Mouse (Mus musculus) kidney, adult 2 months (tissue): ENCODE measurements around the gene Foxp3. TPM values are rescaled to one million over a fixed set of nuclear protein-coding genes. Genes with fewer than 3 reads are reported as not detected.
A peak's percentile ranks its signal among the peaks of the same experiment; 100 is the strongest.

Experiments used
- DNase-seq: peaks from one replicate; pipeline ENCODE4 v3.0.0; 2021
- H3K27ac ChIP-seq: fragments of 200-500 bp; 2 replicates; pipeline ENCODE4 v1.5.1; 2012; ENCODE audit warnings: low read depth, low read length, control low read depth, inconsistent platforms; ENCODE audit not compliant: insufficient read depth
- H3K27me3 ChIP-seq: fragments of 200-500 bp; replicated peaks from 2 replicates; pipeline ENCODE4 v1.6.1; 2012; ENCODE audit warnings: mild to moderate bottlenecking, moderate library complexity, low read length, inconsistent platforms; ENCODE audit not compliant: control insufficient read depth, insufficient read depth
- H3K36me3 ChIP-seq: fragments of 200-500 bp; 2 replicates; pipeline ENCODE4 v1.6.1; 2012; ENCODE audit warnings: mild to moderate bottlenecking, moderate library complexity, low read length, inconsistent platforms; ENCODE audit not compliant: control insufficient read depth, insufficient read depth
- H3K4me1 ChIP-seq: fragments of 200-500 bp; 2 replicates; pipeline ENCODE4 v1.6.1; 2011; ENCODE audit warnings: low read length; ENCODE audit not compliant: control insufficient read depth, insufficient read depth
- H3K4me3 ChIP-seq: fragments of 200-500 bp; 2 replicates; pipeline ENCODE4 v1.5.1; 2011; ENCODE audit warnings: mild to moderate bottlenecking, low read depth, low read length, control low read depth; ENCODE audit not compliant: insufficient read depth
- CTCF ChIP-seq: fragments of 200-500 bp; conservative IDR thresholded peaks from 2 replicates; pipeline ENCODE4 v1.5.1; 2011; ENCODE audit warnings: low read depth, mild to moderate bottlenecking, control low read depth, low read length, moderate library complexity, mixed read lengths; ENCODE audit not compliant: insufficient read depth, insufficient read length
- POLR2A ChIP-seq: fragments of 200-500 bp; IDR thresholded peaks from one replicate; pipeline ENCODE4 v1.6.1; 2011; ENCODE audit warnings: low read depth, low read length, control low read depth
- WGBS: fragments of 180-500 bp; shearing (Covaris S2); methylation state at CpG from one replicate; pipeline ENCODE4 v1.1.7; 2018; 5-methylcytosine and 5-hydroxymethylcytosine counted together
- polyA plus RNA-seq: library from polyadenylated mRNA; depleted of rRNA; stranded (reverse); fragments of >200 nt; gene quantifications from 2 replicates; pipeline ENCODE4 v1.2.3, GENCODE M21; 2012

The Foxp3 gene
- polyA plus RNA-seq, 1 experiment = 0.92 TPM

- no peak overlapping the region for H3K4me3 ChIP-seq
- H3K27ac ChIP-seq = no peak overlapping the region
- H3K27me3 ChIP-seq = no peaks in the 10 kb centered on the region
- no peaks in the 10 kb centered on the region for H3K4me1 ChIP-seq
- TF ChIP-seq CTCF = no peak
- TF ChIP-seq POLR2A = no peak
- 91% methylated on average over 9 of the region's 9 CpGs for WGBS
- no peak for DNase-seq
- no peaks in the 10 kb centered on the region for H3K36me3 ChIP-seq
Observed at GRCm38 (mm10) chrX:7571565-7572136, 1.8 kb upstream of the Foxp3 start.

DNA sequence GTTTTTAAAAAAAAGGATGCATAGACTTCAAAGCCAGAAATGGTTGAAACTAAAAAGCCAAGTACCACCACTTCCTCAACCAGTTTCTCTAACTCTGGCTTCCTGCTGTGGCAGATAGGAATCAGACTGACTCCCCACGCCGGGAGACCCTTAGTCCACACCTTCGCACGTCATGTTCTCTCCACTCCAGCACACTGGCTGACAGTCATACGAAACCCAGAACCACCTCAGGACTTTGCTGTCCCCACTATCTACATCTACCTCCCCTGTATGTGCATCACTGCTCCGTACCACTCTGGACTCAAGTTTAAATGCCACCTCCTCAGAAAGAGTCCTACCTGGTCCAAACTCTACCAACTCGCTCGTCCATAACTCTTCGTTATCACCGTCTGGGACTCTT is 978 bp upstream of the Foxp3 start:
- no peaks in the 10 kb centered on the region for H3K27me3 ChIP-seq
- H3K36me3 ChIP-seq = no peaks in the 10 kb centered on the region
- H3K4me1 ChIP-seq = no peaks in the 10 kb centered on the region
- WGBS = 90% methylated on average over 10 of the region's 10 CpGs
- no peak for TF ChIP-seq POLR2A
- no peak overlapping the region for H3K27ac ChIP-seq
- no peak overlapping the region for H3K4me3 ChIP-seq
- DNase-seq = no peak

DNA sequence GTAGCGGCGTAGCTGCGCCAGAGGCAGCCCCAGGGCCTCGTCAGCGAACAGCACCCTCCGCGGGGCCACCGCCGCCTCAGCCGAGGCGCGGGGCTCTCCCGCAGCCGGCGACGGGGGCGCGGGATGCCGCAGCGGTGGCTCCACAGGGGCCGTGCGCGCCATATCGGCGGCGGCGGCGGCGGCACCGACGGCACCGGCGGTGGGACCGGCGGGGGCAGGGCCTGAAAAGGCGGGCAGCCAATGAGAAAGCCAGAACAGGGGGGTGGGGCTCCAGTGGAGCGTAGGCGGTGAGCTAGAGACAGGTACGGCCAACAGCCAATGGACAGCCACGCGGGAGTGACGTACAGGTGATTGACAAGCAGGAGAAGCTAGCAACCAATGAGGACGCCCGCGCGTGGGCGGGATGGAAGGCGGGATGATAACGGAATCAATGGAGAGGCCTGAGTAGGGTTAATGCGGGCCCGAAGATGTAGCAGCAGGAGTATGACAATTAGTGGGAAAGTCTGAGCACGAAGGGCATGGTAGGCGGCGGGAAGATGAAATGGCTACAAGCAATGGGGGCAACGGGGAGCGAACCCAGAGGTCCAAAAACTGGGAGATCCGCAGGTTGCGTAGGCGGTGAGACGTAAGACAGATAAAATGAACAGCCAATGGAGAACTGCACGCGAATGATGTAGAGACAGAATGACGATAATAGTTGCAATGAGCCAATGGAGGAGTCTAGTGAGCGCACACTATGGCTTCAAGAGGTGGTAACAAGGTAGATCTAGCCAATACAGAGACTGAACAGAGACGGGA is 842 bp downstream of the Foxp3 start, which contains the start of gene Ppp1r3f:
Gene Ppp1r3f, minus strand, starts transcription at position 197 of the 798 bp plus-strand sequence.
- Histone ChIP-seq H3K27ac (peak within 1 kb of the TSS; percentile 53), H3K4me3 (peak within 1 kb of the TSS; percentile 70), H3K36me3 (no peaks in the 10 kb centered on the region), H3K27me3 (no peaks in the 10 kb centered on the region), H3K4me1 (no peaks in the 10 kb centered on the region)
- under 1% methylated on average over 64 of the region's 65 CpGs for WGBS
- peak; percentile 98 for DNase-seq
- TF ChIP-seq CTCF (no peak), POLR2A (no peak)

GRCm38 (mm10) chrX:7574885-7575231 is 1.4 kb downstream of the Foxp3 start:
- WGBS = 11% methylated on average over 6 of the region's 6 CpGs
- no peak overlapping the region for H3K27ac ChIP-seq
- no peaks in the 10 kb centered on the region for H3K27me3 ChIP-seq
- no peaks in the 10 kb centered on the region for H3K4me1 ChIP-seq
- H3K36me3 ChIP-seq = no peaks in the 10 kb centered on the region
- DNase-seq = no peak
- TF ChIP-seq POLR2A (no peak), CTCF (no peak)
- peak overlapping the region; percentile 39 for H3K4me3 ChIP-seq

DNA sequence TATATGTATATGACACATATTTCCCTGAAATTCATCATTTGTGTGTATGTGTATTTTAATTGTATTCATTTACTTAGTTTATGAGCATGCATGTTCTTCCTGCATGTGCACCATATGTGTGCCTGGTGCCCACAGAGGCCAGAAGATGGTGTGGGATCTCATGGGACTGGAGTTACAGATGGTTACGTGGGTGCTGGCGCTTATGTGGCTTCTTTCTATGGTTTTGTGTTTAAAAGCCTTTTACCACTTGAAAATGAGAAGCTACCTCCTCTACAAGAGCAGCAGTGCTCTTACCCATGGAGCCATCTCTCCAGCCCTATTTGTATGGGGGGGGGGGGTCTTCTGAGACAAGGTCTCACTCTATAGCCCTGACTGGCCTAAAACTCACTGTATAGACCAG is 7.7 kb downstream of the Foxp3 start:
- Histone ChIP-seq H3K36me3 (no peaks in the 10 kb centered on the region), H3K27me3 (no peaks in the 10 kb centered on the region), H3K27ac (no peak overlapping the region), H3K4me1 (no peaks in the 10 kb centered on the region), H3K4me3 (no peak overlapping the region)
- WGBS = 95% methylated on average over 2 of the region's 2 CpGs
- no peak for DNase-seq
- TF ChIP-seq POLR2A (no peak), CTCF (no peak)

DNA sequence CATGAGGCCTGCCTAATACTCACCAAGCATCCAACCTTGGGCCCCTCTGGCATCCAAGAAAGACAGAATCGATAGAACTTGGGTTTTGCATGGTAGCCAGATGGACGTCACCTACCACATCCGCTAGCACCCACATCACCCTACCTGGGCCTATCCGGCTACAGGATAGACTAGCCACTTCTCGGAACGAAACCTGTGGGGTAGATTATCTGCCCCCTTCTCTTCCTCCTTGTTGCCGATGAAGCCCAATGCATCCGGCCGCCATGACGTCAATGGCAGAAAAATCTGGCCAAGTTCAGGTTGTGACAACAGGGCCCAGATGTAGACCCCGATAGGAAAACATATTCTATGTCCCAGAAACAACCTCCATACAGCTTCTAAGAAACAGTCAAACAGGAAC is 10.4 kb downstream of the Foxp3 start:
- no peaks in the 10 kb centered on the region for H3K4me1 ChIP-seq
- no peak for DNase-seq
- 99% methylated on average over 11 of the region's 11 CpGs for WGBS
- H3K4me3 ChIP-seq = no peak overlapping the region
- H3K27me3 ChIP-seq = no peaks in the 10 kb centered on the region
- TF ChIP-seq POLR2A (no peak), CTCF (no peak)
- no peak overlapping the region for H3K27ac ChIP-seq
- H3K36me3 ChIP-seq = no peaks in the 10 kb centered on the region

DNA sequence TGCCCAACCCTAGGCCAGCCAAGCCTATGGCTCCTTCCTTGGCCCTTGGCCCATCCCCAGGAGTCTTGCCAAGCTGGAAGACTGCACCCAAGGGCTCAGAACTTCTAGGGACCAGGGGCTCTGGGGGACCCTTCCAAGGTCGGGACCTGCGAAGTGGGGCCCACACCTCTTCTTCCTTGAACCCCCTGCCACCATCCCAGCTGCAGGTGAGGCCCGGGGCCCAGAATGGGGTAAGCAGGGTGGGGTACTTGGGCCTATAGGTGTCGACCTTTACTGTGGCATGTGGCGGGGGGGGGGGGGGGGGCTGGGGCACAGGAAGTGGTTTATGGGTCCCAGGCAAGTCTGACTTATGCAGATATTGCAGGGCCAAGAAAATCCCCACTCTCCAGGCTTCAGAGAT is 12.9 kb downstream of the Foxp3 start:
- no peaks in the 10 kb centered on the region for H3K4me1 ChIP-seq
- 86% methylated on average over 4 of the region's 5 CpGs for WGBS
- H3K27me3 ChIP-seq = no peaks in the 10 kb centered on the region
- H3K4me3 ChIP-seq = no peak overlapping the region
- no peak overlapping the region for H3K27ac ChIP-seq
- DNase-seq = no peak
- TF ChIP-seq CTCF (no peak), POLR2A (no peak)
- H3K36me3 ChIP-seq = no peaks in the 10 kb centered on the region
